Mouse (Mus musculus) brain, embryonic 14.5 days (tissue): ENCODE data around the gene Frmpd4. TPM values are rescaled to one million over a fixed set of nuclear protein-coding genes. Genes with fewer than 3 reads are reported as not detected.

Experiments used
- DNase-seq: peaks from one replicate; pipeline ENCODE4 v3.0.0-alpha.2; 2011; ENCODE audit warnings: low read depth
- CTCF ChIP-seq: fragments of 200-500 bp; IDR thresholded peaks from 2 replicates; pipeline ENCODE4 v1.5.1; 2012; ENCODE audit warnings: inconsistent platforms, mild to moderate bottlenecking, moderate library complexity, borderline replicate concordance; ENCODE audit not compliant: insufficient read depth, insufficient read length; ENCODE audit errors: extremely low read depth
- POLR2A ChIP-seq: fragments of 200-500 bp; IDR thresholded peaks from 2 replicates; pipeline ENCODE4 v1.6.1; 2012; ENCODE audit warnings: mild to moderate bottlenecking, inconsistent platforms, borderline replicate concordance; ENCODE audit not compliant: poor library complexity, insufficient read depth, insufficient read length, severe bottlenecking; ENCODE audit errors: extremely low read depth
- polyA plus RNA-seq: library from polyadenylated mRNA; depleted of rRNA; stranded (reverse); fragments of >200 nt; gene quantifications from 2 replicates; pipeline ENCODE4 v1.2.3, GENCODE M21; 2012

The Frmpd4 gene
- polyA plus RNA-seq, 1 experiment, result 1.5 TPM

DNA sequence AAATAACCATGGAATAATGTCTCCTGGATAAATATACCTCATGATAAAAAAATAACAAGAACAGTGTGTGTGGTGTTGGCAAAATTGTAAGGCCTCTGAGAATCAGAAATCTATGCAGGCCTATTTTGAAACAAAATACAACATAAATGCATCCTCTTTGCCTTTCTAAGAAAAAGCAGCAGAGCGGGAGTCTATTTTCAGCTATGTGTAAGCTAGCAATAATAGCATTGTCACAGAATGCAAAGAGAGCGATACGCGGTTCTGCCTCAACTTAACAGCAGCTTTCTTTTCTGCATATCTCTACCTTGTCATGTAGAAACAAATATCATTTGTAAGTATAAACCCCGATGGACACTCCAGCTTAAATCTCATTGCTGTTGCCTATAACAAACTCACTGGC is 768.5 kb downstream of the Frmpd4 start:
- no peak for DNase-seq
- no peak for TF ChIP-seq POLR2A
- TF ChIP-seq CTCF, result no peak

DNA sequence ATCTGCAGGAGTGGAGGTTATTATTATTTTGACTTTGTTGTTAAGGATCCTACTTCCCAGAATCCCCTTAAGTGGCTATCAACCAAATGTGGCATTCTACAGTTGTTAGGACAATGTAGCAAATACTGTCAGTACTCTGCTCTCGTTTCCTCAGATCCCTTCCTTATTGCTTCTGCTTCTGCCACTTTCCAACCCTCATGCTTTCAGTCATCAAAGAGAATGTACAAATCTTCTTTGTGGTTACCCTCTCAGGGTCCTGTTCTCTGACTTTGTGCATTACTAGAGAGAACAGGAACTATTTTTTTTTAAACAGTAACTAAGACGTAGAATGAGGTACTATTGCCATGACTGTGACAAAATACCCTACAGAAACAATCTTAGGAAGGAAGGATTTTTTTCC is 788.3 kb downstream of the Frmpd4 start:
- DNase-seq, result no peak
- TF ChIP-seq POLR2A (no peak), CTCF (no peak)

DNA sequence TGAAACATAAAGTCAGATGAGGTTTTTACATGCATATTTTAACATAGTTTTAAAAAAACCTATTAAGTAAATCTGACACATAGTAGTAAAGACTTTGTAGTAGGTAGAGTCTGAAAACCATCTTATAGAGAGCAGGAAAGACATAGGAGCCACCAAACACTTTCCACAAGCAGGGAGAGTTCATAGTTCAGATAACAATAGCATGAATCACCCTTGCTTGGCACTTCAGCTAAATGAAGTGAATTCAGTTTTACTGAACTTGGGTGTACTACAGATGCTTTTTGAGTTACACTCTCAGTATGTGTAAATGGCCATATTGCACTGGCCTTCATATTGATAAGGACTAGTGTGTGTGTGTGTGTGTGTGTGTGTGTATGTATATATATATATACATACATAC is 793.5 kb downstream of the Frmpd4 start:
- no peak for TF ChIP-seq CTCF
- no peak for TF ChIP-seq POLR2A
- no peak for DNase-seq

DNA sequence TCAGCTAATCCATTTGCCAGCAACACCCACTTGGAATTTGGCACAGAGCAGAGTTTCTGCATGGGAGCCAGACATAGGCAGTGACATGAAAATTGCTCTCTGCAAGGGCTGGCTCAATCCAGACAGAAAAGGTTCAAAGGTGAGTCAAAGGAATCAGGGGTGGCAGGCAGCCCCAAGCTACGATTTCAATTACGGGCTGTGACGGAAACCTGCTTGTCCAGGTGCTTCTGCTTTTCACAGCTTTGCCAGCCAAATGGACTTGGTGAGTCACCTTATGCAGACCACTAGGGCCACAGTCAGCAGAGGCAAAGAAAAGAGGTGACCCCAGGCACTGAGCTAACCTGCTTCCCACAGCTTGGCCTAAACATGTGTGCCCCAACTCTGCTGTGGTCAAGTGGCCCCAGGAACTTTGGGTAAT is 857.5 kb downstream of the Frmpd4 start:
- TF ChIP-seq CTCF (no peak), POLR2A (no peak)
- no peak for DNase-seq

DNA sequence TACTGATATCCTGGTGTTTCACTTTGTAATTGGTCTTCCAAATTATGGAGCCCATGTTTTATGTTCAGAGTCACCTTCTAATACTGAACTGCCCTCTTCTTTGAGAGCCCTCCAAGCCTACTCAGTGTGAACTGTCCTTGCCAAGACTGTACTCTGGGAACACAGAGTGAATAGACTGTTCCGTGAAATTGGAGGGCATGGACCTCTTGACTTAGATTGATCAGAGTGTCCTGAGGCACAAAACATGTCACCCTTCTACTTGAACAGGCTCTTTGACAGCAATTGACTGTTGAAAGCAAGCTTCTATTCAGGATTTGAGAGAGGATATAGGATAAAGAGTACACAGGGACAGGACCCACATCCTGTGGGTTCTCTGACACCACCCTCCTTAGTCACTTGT is 857.9 kb downstream of the Frmpd4 start:
- no peak for DNase-seq
- TF ChIP-seq CTCF, result no peak
- no peak for TF ChIP-seq POLR2A

DNA sequence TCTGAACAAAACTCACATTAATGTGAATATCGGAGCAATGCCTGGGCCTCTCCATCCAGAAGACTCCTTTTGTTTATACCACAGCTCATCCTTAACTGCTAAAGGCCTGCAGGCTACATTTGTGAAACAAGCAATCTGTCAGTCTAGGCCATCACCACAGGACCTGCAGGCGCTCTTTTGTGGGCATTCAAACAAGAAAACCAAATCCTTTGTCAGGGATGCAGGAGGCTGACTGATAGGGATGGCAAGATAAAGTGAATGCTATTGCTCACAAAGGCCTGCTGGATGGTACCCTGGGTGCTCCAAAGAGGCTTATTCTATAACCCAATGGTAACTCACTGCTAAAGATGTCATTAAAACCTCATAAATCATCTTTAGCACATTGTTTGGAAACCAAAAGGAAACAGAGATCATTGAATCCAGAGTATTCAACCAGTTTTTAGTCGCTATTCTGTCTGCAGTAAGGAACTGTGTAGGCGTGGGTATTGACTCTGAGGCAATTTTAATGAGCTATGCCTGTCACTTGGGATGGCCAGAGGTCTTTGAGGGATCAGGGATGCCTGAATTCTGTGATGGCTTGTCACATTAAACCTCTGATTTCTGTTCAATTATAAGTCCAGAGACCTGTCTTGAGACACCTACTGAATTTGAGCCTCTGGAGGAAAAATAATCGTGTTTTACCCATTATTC is 922.1 kb downstream of the Frmpd4 start:
- DNase-seq, result peak; percentile 62
- TF ChIP-seq POLR2A (no peak), CTCF (no peak)

DNA sequence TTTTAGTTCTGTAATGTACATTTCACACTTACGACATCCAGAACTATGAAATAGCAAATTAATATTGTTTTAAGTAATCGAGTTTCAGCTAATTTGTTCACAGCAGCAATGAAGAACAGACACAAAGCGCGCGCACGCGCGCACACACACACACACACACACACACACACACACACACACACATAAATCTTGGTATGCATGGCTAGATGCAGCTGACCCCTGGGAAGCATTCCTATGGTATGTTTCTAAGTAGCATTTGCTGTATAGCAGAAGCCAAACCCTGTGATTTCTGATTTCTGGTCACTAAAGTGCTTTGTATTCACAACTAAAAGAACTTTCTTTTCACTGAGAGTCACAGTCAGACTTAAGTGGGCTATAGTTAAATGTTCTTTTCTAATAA is 922.8 kb downstream of the Frmpd4 start:
- no peak for DNase-seq
- TF ChIP-seq CTCF, result no peak
- TF ChIP-seq POLR2A, result no peak

DNA sequence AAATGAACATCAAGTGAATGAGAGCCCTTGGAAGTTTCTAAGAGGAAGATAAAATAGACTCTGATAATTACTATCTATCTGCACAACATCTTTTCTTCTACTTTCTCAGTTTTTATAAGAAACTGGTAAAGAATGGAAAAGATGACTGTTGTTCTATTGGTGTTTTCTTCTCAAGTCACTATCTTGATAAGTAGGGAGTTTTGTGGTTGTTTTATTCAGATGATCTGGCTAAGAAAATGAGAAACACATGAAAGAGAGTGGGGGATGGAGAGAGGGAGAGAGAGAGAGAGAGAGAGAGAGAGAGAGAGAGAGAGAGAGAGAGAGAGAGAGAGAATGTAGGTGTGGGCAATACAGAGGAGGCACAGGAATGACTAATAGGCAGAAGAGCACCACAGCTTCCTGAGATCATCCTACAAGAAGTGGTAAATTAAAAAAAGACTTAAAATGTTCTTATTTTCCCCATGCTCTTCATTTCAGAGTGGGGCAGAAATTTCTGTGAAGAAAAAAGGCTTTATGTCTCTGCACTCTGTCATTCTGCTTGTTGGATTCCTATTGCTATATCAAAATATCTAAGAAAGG is 979.3 kb downstream of the Frmpd4 start:
- TF ChIP-seq CTCF (no peak), POLR2A (no peak)
- DNase-seq, result no peak

DNA sequence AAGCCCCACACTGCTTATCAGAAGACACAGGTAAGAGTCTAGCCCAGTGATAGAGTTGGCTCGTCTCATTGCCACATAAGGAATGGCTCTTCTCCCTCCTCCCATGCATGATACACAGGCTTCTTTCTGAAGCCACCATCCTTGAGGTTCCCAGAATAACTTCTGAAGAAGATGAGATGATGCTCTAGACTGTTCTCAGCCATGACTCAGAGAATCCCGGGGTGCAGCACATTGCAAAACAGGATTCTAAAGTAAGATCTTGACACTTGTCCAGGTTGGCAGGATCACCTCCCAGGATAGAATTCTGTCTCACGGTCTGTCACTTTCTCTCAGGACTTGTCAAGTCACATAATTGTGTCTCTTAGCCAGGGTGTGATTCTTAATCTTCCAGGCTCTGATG is 1024.2 kb downstream of the Frmpd4 start:
- TF ChIP-seq CTCF (no peak), POLR2A (no peak)
- DNase-seq, result no peak

DNA sequence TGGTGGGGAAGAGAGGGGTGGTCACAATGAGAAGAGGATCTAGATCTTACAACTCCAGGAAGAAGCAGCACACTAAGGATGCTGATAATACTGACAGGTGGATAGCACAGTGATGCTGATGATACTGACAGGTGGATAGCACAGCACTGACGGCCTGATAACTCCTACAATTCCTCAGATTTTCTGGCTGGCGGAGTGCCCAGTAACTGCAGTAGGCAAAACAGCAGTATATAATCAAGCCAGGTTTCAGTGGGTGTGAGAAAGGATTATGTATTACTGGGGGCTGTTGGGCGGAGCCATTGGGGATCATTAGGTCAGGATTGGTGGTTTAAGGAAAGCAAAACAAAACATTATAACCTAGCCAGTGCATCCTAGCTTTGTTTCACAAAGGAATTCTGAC is 1053.9 kb downstream of the Frmpd4 start:
- no peak for DNase-seq

DNA sequence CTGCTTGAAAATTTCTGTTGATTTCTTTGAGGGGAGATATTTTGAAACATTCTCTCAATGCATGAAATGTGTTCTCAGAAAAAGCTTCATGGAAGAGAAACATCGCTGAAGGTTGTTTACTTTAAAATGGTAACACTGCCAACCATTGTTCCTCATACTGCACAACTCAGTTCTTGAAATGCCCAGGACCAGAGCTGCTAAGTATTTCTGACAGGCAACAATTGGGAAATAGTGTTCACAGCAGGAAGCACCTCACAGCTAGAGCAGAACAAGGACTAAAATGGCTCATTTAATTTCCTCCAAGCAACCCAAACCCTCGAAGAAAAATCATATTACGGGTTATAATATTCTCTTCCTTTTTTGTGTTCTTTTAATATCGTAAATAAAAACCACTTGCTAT is 1054.5 kb downstream of the Frmpd4 start:
- TF ChIP-seq POLR2A, result no peak
- no peak for TF ChIP-seq CTCF

More for the DNA sequence above, 1053.9 kb downstream of the Frmpd4 start:
- no peak for TF ChIP-seq POLR2A
- no peak for TF ChIP-seq CTCF

DNA sequence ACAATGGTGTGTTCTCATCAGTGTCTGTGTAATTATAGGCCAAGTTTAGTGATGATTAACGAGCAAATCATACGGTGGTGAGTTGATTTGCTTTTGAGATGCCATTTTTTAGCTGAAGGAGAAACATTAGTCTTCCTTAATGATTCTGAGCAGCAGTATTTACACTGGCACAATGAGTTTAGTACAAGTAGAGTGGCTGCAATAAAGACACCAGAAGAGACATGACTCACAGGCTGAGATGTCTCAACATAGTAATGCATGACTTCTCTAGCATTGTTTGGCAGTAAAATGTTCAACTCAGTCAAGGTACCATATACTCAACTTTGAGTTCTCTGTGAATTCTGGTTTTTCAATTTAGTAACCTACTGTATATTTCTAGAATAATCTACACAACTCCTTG is 1058.6 kb downstream of the Frmpd4 start:
- DNase-seq, result peak; percentile 3
- TF ChIP-seq CTCF, result no peak
- TF ChIP-seq POLR2A, result no peak

More for the DNA sequence above, 1054.5 kb downstream of the Frmpd4 start:
- no peak for DNase-seq
